Mouse (Mus musculus) heart, postnatal 0 days (tissue): ENCODE measurements around the gene Alg1. TPM values are rescaled to one million over a fixed set of nuclear protein-coding genes. Genes with fewer than 3 reads are reported as not detected.
A peak's percentile ranks its signal among the peaks of the same experiment; 100 is the strongest.

Experiments
- ATAC-seq: fragments of 200-750 bp; cut with Nextera tagmentation; 2 replicates; pipeline ENCODE4 v1.8.0; 2017; ENCODE audit warnings: low read depth, moderate number of reproducible peaks, moderate library complexity; ENCODE audit not compliant: insufficient read depth
- DNase-seq: peaks from one replicate; pipeline ENCODE4 v3.0.0-alpha.2; 2016; ENCODE audit warnings: low spot score
- H3K27ac ChIP-seq: fragments of 300-500 bp; sonication (generic); 2 replicates; pipeline ENCODE4 v1.5.1; 2014; ENCODE audit warnings: low read depth, mild to moderate bottlenecking
- H3K27me3 ChIP-seq: fragments of 300-500 bp; sonication (generic); 2 replicates; pipeline ENCODE4 v1.6.1; 2014; ENCODE audit warnings: low read length, mixed read lengths; ENCODE audit not compliant: control insufficient read depth, insufficient read depth
- H3K36me3 ChIP-seq: fragments of 300-500 bp; sonication (generic); replicated peaks from 2 replicates; pipeline ENCODE4 v1.6.1; 2014; ENCODE audit warnings: low read length, mixed read lengths; ENCODE audit not compliant: control insufficient read depth, insufficient read depth
- H3K4me1 ChIP-seq: fragments of 300-500 bp; sonication (generic); 2 replicates; pipeline ENCODE4 v1.6.1; 2014; ENCODE audit warnings: antibody characterized with exemption; ENCODE audit not compliant: control insufficient read depth, insufficient read depth
- H3K4me2 ChIP-seq: fragments of 300-500 bp; sonication (generic); 2 replicates; pipeline ENCODE4 v1.6.1; 2014; ENCODE audit warnings: low read depth, mild to moderate bottlenecking, low read length, moderate library complexity
- H3K4me3 ChIP-seq: fragments of 300-500 bp; sonication (generic); 2 replicates; pipeline ENCODE4 v1.5.1; 2014; ENCODE audit warnings: low read depth, low read length
- H3K9ac ChIP-seq: fragments of 300-500 bp; sonication (generic); replicated peaks from 2 replicates; pipeline ENCODE4 v1.6.1; 2014; ENCODE audit warnings: low read depth, low read length, mixed read lengths
- H3K9me3 ChIP-seq: fragments of 300-500 bp; sonication (generic); replicated peaks from 2 replicates; pipeline ENCODE4 v1.6.1; 2016; ENCODE audit warnings: low read length; ENCODE audit not compliant: control insufficient read depth
- CTCF ChIP-seq: IDR thresholded peaks from 2 replicates; pipeline ENCODE4 v1.5.1; 2016; ENCODE audit warnings: antibody characterized with exemption, control low read depth, low read depth
- EP300 ChIP-seq: IDR thresholded peaks from 2 replicates; pipeline ENCODE4 v1.6.1; 2016; ENCODE audit warnings: antibody characterized with exemption, low read depth
- WGBS: fragments of 180-500 bp; shearing (Covaris S2); extraction: QIAGEN DNeasy Blood & Tissue Kit; methylation state at CpG from one replicate; pipeline ENCODE4 v1.1.7; 2014; 5-methylcytosine and 5-hydroxymethylcytosine counted together
- polyA plus RNA-seq: library from polyadenylated mRNA; unstranded; fragments of >200 nt; fragmentation: Nextera tagmentation; extraction: Ambion mirVana; gene quantifications from 2 replicates; pipeline ENCODE4 v1.2.1, GENCODE M21; 2015
- total RNA-seq: library from RNA; depleted of rRNA; stranded (reverse); fragments of >200 nt; gene quantifications from 2 replicates; pipeline ENCODE4 v1.2.3, GENCODE M21; 2014; ENCODE audit warnings: low replicate concordance

The Alg1 gene
- total and polyA plus RNA-seq, 2 experiments from 2014 or later: 21.2 to 24.9 TPM

DNA sequence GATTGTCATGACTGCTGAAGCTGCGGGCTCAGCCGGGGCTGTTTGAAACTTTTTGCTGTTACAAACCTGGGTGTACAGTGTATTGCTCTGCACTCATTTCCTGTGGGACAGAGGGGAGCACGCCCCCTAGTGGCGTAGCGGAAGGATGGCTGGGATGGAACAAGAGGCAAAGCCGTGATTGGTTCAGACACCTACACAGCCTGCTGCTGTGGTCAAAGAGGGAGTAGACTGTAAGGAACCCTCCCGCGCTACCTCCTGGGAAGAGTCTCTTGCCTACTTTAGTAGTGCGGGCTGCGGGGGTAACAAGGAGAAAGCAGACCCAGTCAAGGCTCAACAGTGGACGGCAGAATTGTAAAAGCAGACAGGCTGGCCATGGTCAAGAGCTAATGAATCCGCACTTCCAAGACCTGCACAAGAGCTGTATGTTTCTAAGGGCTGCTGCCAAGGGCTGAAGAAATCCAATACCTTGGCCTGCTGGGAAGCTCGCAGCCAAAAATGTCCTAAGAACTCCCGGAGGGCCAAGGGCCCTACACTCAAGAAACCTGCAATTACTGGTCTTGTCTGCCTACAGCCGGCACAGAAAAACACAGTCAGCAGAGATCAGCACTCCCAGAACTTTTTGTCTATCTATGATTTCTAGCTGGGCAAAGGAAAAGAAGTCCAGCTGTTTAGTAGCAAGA is 21.1 kb downstream of the Alg1 start:
- H3K4me1 ChIP-seq: 0 out of 2 replicates have a peak, but pooled peaks cover 6% of the 10 kb centered on the region
- H3K4me3 ChIP-seq: peak overlapping the region; percentile 66
- H3K9me3 ChIP-seq: no peaks in the 10 kb centered on the region
- TF ChIP-seq EP300: no peak
- TF ChIP-seq CTCF: peak; percentile 99
- peak; percentile 66 for ATAC-seq
- peak; percentile 95 for DNase-seq
- WGBS: 4% methylated on average over 15 of the region's 15 CpGs
- no peaks in the 10 kb centered on the region for H3K27me3 ChIP-seq
- H3K4me2 ChIP-seq: peak overlapping the region; percentile 80
- H3K9ac ChIP-seq: peak overlapping the region; percentile 69
- peak overlapping the region; percentile 80 for H3K27ac ChIP-seq
- peaks cover 13% of the 10 kb centered on the region; the same call in 1 of the 2 replicates for H3K36me3 ChIP-seq

DNA sequence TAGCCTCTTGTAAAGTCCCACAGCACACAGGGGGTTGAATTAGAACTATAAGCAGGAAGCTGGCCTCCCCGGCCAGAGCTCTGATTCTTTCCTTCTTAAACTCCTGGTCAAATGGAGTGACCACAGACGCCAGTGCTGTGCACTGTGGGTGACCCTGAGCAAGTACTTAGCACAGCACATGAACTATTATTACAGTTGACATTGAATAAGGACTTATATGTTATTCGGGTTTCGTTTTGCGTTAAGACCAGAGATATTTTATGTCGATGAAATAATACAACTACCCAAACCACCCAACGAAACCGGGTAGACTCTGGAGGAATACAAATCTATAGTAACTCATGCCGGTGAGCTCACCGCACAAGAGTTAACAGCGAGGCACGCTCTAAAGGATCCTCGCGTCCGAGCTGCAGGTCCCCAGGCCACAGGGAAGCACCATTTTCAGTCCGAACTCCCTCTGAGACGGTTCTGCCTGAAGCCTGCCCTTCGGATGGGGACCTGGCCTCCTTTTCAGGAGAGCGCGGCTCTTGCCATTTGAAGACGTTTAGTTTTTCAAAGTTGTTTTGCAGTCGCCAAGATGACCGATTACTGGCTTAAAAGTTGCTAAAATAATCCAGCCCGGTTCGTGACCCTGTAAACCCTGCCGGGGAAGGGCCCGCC is 21.8 kb downstream of the Alg1 start:
- no peak for TF ChIP-seq EP300
- TF ChIP-seq CTCF: no peak
- peak; percentile 23 for DNase-seq

DNA sequence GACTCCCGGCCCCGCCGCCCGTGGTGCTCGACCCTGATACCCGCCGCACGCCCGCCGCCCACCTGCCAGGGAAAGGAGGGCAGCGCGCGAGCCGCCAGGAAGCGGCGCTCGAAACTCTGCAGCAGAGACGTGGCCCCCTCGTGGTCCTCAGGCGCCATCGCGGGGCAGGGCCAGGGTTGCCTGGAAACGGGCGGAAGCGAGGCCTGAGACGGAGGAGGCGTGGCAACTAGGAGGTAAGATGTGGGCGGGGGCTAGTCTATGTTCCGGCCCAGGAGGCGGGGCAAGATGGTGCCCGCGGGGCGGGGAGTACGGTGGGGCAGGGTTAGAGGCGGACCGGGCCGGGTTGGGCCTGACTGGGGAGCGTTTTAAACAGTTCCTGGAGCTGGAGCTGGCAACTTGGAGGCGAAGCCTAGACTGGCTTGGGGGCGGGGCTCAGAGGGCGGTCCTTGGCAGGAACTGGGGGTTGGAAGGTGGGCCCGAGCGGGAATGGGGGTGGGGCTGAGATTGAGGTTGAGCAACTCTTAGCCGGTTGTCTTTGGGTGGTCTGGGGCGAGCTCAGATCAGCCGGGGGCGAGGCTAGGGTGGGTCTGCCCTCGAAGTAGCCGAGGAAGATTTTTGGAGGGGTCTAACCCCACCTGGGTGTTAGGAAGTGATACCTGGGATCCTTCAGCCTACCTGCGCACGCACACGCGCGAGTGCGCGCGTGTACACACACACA is 22.5 kb downstream of the Alg1 start, which contains the start of gene Eef2kmt:
Gene Eef2kmt (minus strand): TSS at position 205 of the 718 bp plus-strand sequence.
- Histone ChIP-seq H3K4me2 (peak within 1 kb of the TSS; percentile 80), H3K4me3 (peak within 1 kb of the TSS; percentile 66), H3K9ac (peak within 1 kb of the TSS; percentile 69), H3K9me3 (no peaks in the 10 kb centered on the region), H3K4me1 (0 out of 2 replicates have a peak, but pooled peaks cover 6% of the 10 kb centered on the region), H3K27me3 (no peaks in the 10 kb centered on the region), H3K27ac (peak within 1 kb of the TSS; percentile 80), H3K36me3 (peaks cover 5% of the 10 kb centered on the region; the same call in 1 of the 2 replicates)
- peak; percentile 96 for ATAC-seq
- DNase-seq: peak; percentile 100
- 1% methylated on average over 56 of the region's 57 CpGs for WGBS
- TF ChIP-seq CTCF (peak; percentile 72), EP300 (no peak)

More for the DNA sequence above, 21.8 kb downstream of the Alg1 start:
- Histone ChIP-seq H3K36me3 (peaks cover 6% of the 10 kb centered on the region; the same call in 1 of the 2 replicates), H3K27ac (peak overlapping the region; percentile 80), H3K4me1 (0 out of 2 replicates have a peak, but pooled peaks cover 6% of the 10 kb centered on the region), H3K27me3 (no peaks in the 10 kb centered on the region), H3K9ac (peak overlapping the region; percentile 69), H3K9me3 (no peaks in the 10 kb centered on the region), H3K4me3 (peak overlapping the region; percentile 66), H3K4me2 (peak overlapping the region; percentile 80)
- under 1% methylated on average over 27 of the region's 27 CpGs for WGBS
- ATAC-seq: no peak

DNA sequence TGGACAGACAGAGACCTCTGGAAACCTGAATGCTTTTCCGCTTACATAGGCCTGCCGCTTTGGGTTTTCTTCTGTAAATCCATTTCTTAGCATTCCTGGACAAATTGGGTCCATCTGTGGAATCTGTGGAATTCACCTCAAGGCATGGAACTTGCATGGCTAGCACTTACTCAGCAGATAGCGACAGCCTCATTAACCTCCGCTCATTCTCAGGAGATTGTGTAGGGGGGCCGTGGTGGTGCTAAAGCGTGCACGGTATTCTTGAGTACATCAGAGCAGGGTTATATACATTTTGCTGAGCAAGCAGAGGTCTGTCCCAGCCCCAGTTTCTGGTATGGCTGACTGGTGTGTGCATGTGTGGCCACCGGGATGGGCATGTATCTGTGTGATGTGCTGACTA is 29.7 kb downstream of the Alg1 start:
- DNase-seq: no peak
- Histone ChIP-seq H3K27ac (no peak overlapping the region), H3K9me3 (no peaks in the 10 kb centered on the region), H3K27me3 (no peaks in the 10 kb centered on the region), H3K9ac (no peak overlapping the region), H3K4me2 (no peak overlapping the region), H3K4me3 (no peak overlapping the region), H3K36me3 (no peaks in the 10 kb centered on the region), H3K4me1 (no peaks in the 10 kb centered on the region)
- no peak for TF ChIP-seq EP300
- TF ChIP-seq CTCF: no peak
- ATAC-seq: no peak
- WGBS: 67% methylated on average over 8 of the region's 8 CpGs

DNA sequence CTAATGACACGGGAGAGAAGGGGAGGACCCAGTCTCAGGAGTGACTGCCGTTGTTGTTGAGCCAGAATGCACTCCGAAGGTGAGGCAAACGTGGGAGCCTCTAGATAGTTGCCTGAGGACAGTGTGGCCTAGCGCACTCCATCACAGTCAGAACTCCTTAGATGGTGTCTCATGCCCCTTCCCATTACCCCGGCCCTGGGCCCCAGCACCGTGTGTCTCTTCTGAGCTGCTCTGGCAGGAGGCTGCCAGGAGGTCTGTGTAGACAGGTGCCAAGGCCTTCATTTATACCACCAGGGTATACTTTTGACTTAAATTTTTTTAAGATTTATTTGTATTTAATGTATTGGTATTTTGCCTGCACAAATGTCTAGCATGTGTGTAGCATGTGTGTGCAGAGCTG is 30.5 kb downstream of the Alg1 start:
- ATAC-seq (no peak), DNase-seq (no peak)
- TF ChIP-seq CTCF (no peak), EP300 (no peak)
- no peaks in the 10 kb centered on the region for H3K36me3 ChIP-seq
- no peak overlapping the region for H3K27ac ChIP-seq
- H3K4me3 ChIP-seq: no peak overlapping the region
- no peak overlapping the region for H3K9ac ChIP-seq
- H3K27me3 ChIP-seq: no peaks in the 10 kb centered on the region
- no peak overlapping the region for H3K4me2 ChIP-seq
- 83% methylated on average over 7 of the region's 7 CpGs for WGBS
- no peaks in the 10 kb centered on the region for H3K4me1 ChIP-seq
- no peaks in the 10 kb centered on the region for H3K9me3 ChIP-seq
